Mouse (Mus musculus): ENCODE measurements around the gene Tcea2. TPM values are rescaled to one million over a fixed set of nuclear protein-coding genes. Genes with fewer than 3 reads are reported as not detected.

Tcea2 gene
- polyA plus RNA-seq, 1 experiment from 2014 or later, result 4.4 TPM

DNA sequence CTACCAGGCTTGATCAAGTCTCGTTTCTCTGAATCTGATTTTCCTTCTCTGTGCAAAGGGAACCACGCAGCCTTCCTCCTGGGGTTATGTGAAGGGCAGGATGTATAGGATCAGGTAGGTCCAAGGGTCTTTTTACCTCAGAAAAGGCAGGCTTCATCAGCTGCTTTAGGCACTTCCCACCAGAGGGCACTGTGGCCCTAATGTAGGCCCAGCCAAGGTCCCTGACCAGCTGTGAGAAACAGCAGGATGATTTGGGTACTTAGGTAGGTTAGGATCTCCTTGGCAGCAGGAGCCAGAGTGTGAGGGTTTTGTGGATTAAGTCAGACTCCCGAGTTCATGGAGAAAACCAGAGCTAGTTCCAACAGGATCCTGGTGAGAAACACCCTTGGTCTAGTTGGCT is 42.1 kb downstream of the Tcea2 start:
- H3K9me3 ChIP-seq (ENCODE audit: low read length), result no peaks in the 10 kb centered on the region
- H3K36me3 ChIP-seq (replicated peaks; ENCODE audit: insufficient read depth, low read length), result no peaks in the 10 kb centered on the region
- H3K4me1 ChIP-seq (ENCODE audit: insufficient read depth), result no peaks in the 10 kb centered on the region
- 14% methylated on average over 3 of the region's 3 CpGs for WGBS (ENCODE audit: insufficient replicate concordance)
- ATAC-seq (no peak), DNase-seq (peak; percentile 36)
- H3K4me2 ChIP-seq (ENCODE audit: low read depth, low read length), result no peak overlapping the region
- H3K4me3 ChIP-seq (ENCODE audit: low read depth, low read length), result no peak overlapping the region
- H3K27me3 ChIP-seq (ENCODE audit: insufficient read depth, low read length), result no peaks in the 10 kb centered on the region
- peak; percentile 73 for TF ChIP-seq CTCF (IDR thresholded peaks at IDR 0.05; ENCODE audit: low read depth)
- TF ChIP-seq EP300 (IDR thresholded peaks at IDR 0.05; ENCODE audit: low read depth), result no peak
- H3K9ac ChIP-seq (replicated peaks), result no peak overlapping the region
- no peak overlapping the region for H3K27ac ChIP-seq (ENCODE audit: low read depth)

DNA sequence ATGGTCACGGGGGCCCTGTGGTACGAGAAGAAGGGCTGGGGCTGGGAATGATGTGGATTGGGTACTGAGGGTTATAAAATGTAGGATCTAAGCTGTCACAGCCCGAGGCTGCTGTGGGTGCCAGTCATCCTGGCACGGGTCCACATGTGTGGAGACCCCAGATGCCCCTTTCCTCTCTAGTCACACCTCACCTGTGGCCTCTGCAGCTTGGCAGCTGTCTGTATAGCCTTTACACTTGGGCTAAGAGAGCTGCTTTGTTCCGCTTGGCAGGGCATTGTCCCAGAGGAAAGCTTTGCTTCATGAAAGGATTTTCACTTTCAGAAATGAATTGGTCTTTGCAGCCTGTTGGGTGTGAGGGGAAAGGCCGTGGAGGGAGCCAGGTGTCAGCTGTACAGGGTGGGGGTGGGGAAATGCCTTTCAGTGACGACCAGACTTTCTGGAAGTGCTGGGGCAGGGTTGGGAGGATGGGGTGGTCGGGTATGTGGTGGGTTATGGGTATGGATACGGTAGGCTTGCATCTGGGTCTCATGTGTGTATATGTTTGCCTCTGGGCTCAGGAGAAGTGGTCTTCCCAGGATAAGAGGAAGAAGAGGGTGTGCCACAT is 47.7 kb downstream of the Tcea2 start:
- Histone ChIP-seq H3K9me3 (ENCODE audit: low read length) (no peaks in the 10 kb centered on the region), H3K27ac (ENCODE audit: low read depth) (no peak overlapping the region), H3K36me3 (replicated peaks; ENCODE audit: insufficient read depth, low read length) (no peaks in the 10 kb centered on the region), H3K9ac (replicated peaks) (no peak overlapping the region), H3K4me1 (ENCODE audit: insufficient read depth) (no peaks in the 10 kb centered on the region), H3K27me3 (ENCODE audit: insufficient read depth, low read length) (no peaks in the 10 kb centered on the region), H3K4me3 (ENCODE audit: low read depth, low read length) (no peak overlapping the region), H3K4me2 (ENCODE audit: low read depth, low read length) (no peak overlapping the region)
- WGBS (ENCODE audit: insufficient replicate concordance), result 51% methylated on average over 9 of the region's 9 CpGs
- no peak for TF ChIP-seq CTCF (IDR thresholded peaks at IDR 0.05; ENCODE audit: low read depth)
- no peak for TF ChIP-seq EP300 (IDR thresholded peaks at IDR 0.05; ENCODE audit: low read depth)
- ATAC-seq (no peak), DNase-seq (no peak)

DNA sequence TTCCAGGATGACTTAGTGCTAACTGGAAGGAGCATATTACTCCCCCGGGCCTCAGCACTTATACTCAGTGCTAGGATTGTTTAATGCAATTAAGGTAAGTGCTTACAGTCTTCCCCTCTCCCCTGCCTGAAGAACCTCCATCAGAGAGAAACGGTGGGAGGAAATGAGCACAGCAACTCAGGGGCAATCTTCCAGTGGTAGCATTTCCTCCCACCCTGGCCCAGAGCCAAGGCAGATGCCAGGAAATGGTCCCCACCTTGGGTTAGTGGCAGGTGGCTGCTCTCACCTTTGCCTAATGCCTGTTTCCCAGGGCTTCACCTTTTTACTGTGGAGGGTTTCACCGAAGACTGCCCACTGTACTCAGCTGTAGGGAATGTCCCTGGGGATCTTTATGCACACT is 49.9 kb downstream of the Tcea2 start:
- Histone ChIP-seq H3K9ac (replicated peaks) (no peak overlapping the region), H3K4me2 (ENCODE audit: low read depth, low read length) (no peak overlapping the region), H3K27ac (ENCODE audit: low read depth) (no peak overlapping the region), H3K9me3 (ENCODE audit: low read length) (no peaks in the 10 kb centered on the region), H3K4me3 (ENCODE audit: low read depth, low read length) (no peak overlapping the region), H3K27me3 (ENCODE audit: insufficient read depth, low read length) (no peaks in the 10 kb centered on the region), H3K36me3 (replicated peaks; ENCODE audit: insufficient read depth, low read length) (no peaks in the 10 kb centered on the region), H3K4me1 (ENCODE audit: insufficient read depth) (no peaks in the 10 kb centered on the region)
- DNase-seq, result no peak
- no peak for ATAC-seq
- WGBS (ENCODE audit: insufficient replicate concordance), result 49% methylated on average over 3 of the region's 3 CpGs
- TF ChIP-seq EP300 (IDR thresholded peaks at IDR 0.05; ENCODE audit: low read depth) (no peak), CTCF (IDR thresholded peaks at IDR 0.05; ENCODE audit: low read depth) (no peak)

Other genes starting within 250 kb of the Tcea2 start
- 3.0 and 3.5 TPM in 2 replicates for gene Zbtb46, start 220.9 kb upstream of the Tcea2 start, polyA plus RNA-seq (2015; fragmentation: Nextera tagmentation; extraction: Ambion mirVana)
- gene Abhd16b, start 187.1 kb upstream of the Tcea2 start, polyA plus RNA-seq (2015; fragmentation: Nextera tagmentation; extraction: Ambion mirVana), result 0.06 and 0.08 TPM in 2 replicates
- gene Tpd52l2, start 183.2 kb upstream of the Tcea2 start, polyA plus RNA-seq (2015; fragmentation: Nextera tagmentation; extraction: Ambion mirVana), result 51.8 and 52.5 TPM in 2 replicates
- gene Dnajc5, start 159.8 kb upstream of the Tcea2 start, polyA plus RNA-seq (2015; fragmentation: Nextera tagmentation; extraction: Ambion mirVana), result 20.5 and 24.7 TPM in 2 replicates
- gene Uckl1, start 95.4 kb upstream of the Tcea2 start, polyA plus RNA-seq (2015; fragmentation: Nextera tagmentation; extraction: Ambion mirVana), result 20.3 and 22.8 TPM in 2 replicates
- gene Prpf6, start 88.4 kb upstream of the Tcea2 start, polyA plus RNA-seq (2015; fragmentation: Nextera tagmentation; extraction: Ambion mirVana), result 16.7 and 17.5 TPM in 2 replicates
- gene Zfp512b, start 87.5 kb upstream of the Tcea2 start, polyA plus RNA-seq (2015; fragmentation: Nextera tagmentation; extraction: Ambion mirVana), result 8.9 and 10.5 TPM in 2 replicates
- gene Samd10, start 81.1 kb upstream of the Tcea2 start, polyA plus RNA-seq (2015; fragmentation: Nextera tagmentation; extraction: Ambion mirVana), result 2.1 and 2.3 TPM in 2 replicates
- not detected in 2 replicates for gene Gm29797, start 23.3 kb upstream of the Tcea2 start, polyA plus RNA-seq (2015; fragmentation: Nextera tagmentation; extraction: Ambion mirVana)
- 11.4 and 12.2 TPM in 2 replicates for gene Sox18, start 8.7 kb upstream of the Tcea2 start, polyA plus RNA-seq (2015; fragmentation: Nextera tagmentation; extraction: Ambion mirVana)
- 18.6 and 20.5 TPM in 2 replicates for gene Rgs19, start 13.7 kb downstream of the Tcea2 start, polyA plus RNA-seq (2015; fragmentation: Nextera tagmentation; extraction: Ambion mirVana)
- gene Lkaaear1, start 18.1 kb downstream of the Tcea2 start, polyA plus RNA-seq (2015; fragmentation: Nextera tagmentation; extraction: Ambion mirVana), result not detected in 2 replicates
- gene Oprl1, start 34.7 kb downstream of the Tcea2 start, polyA plus RNA-seq (2015; fragmentation: Nextera tagmentation; extraction: Ambion mirVana), result 0.07 and 0.17 TPM in 2 replicates
- gene Myt1, start 83.0 kb downstream of the Tcea2 start, polyA plus RNA-seq (2015; fragmentation: Nextera tagmentation; extraction: Ambion mirVana), result not detected in 2 replicates
- 10.5 and 11.1 TPM in 2 replicates for gene Pcmtd2, start 157.5 kb downstream of the Tcea2 start, polyA plus RNA-seq (2015; fragmentation: Nextera tagmentation; extraction: Ambion mirVana)
- gene Polr3k, start 184.0 kb downstream of the Tcea2 start, polyA plus RNA-seq (2015; fragmentation: Nextera tagmentation; extraction: Ambion mirVana), result 15.5 and 15.6 TPM in 2 replicates

All from liver, postnatal 0 days (tissue).